Mouse (Mus musculus) neural tube, embryonic 10.5 days (tissue): ENCODE measurements around the gene Prss23.
A peak's percentile ranks its signal among the peaks of the same experiment; 100 is the strongest.

ENCODE experiments used
- DNase-seq: peaks from one replicate; pipeline ENCODE4 v3.0.0-alpha.2; 2017; ENCODE audit warnings: low spot score; ENCODE audit errors: extremely low spot score

The Prss23 gene

GRCm38 (mm10) chr7:89526731-89527429 is at the start of gene Prss23:
TSS of gene Prss23 (minus strand) at chr7:89527187.
- no peak for DNase-seq

DNA sequence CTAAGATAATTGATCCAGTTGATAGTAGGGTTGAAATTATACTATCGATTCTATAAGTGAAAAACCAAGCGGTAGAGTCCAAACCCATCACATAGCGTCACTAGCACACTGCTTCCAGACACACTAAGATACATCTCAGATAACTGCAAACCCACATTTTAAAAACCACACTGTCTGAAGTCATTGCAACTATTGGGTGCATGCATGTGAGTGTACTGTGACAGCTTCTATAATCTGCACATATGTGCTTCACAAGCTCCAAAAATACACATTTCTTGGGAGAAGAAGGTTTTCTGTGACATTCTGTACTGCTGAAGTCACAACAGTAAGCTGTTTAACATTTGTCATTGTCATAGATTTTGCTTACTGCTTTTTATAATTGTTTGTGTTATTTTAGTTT is 49.1 kb upstream of the Prss23 start:
- no peak for DNase-seq

DNA sequence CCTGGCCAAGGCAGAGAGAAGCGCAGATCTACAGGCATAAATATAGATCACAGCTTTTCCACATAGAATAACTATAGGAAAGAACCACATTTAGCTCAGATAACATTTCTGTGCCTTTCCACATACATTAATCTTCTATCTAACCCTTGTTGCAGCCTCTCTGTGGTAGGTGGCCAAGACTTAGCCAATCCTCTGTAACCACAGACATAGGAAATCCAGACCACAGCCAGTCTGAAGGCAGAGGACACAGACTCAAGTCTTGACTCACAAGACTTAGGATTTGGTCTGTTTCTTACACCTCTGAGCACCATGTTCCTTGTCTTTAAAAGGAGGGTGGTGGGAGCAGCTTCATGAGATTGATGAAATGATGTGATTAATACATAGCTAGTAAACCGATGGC is 37.6 kb upstream of the Prss23 start:
- no peak for DNase-seq

GRCm38 (mm10) chr7:89563501-89563900 is 36.5 kb upstream of the Prss23 start:
- DNase-seq, result no peak

GRCm38 (mm10) chr7:89562140-89562539 is 35.2 kb upstream of the Prss23 start:
- DNase-seq, result no peak

- DNase-seq, result no peak
Measured at GRCm38 (mm10) chr7:89560939-89561338, 34.0 kb upstream of the Prss23 start.

- DNase-seq, result no peak
Measured at GRCm38 (mm10) chr7:89559633-89560032, 32.6 kb upstream of the Prss23 start.

DNA sequence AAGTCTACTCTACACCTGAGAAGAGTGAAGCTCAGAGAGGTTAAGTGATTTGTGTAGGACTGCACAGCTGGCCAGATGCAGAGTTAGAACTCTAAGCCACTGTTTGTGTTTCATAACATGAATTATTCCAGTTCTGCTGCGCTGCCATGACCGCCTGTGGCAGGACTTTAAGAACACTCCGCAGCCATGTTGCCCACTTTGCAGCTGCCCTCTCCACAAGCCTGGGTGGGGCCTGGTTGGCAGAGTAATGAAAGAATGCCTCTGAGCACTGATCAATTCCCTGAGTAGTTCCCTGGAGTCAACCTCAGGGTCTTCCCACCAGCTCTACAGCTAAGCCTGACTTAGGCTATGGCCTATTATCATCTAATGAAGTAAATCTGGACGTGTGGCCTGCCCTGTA is 32.1 kb upstream of the Prss23 start:
- no peak for DNase-seq

DNA sequence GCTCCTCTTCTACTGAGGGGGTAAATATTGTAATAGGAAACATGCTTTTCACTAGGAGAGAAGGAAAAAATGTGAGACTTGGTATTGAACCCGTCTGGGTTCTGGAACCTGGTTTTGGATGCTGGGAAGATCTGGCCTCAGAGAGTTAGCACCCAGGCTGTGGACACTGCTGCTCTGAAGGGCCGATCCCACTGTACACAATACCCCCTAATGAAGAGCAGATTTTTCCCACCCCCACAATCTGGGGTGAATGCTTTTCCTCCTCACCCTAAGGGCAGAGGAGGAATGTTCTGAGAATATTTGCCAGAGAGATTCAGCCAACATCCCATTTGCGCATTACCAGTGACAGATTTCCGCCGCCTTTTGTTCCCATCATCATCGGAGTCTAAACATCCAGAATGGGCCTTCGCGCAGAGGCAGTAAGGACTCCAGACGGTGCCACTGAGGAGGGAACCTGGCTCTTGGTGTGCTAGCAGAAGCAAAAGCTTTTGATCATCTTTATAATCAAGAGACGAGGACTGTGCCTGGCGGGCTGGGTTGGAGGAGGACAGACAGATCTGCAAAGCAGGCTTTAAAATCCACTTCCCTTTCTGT is 31.6 kb upstream of the Prss23 start:
- DNase-seq, result no peak

DNA sequence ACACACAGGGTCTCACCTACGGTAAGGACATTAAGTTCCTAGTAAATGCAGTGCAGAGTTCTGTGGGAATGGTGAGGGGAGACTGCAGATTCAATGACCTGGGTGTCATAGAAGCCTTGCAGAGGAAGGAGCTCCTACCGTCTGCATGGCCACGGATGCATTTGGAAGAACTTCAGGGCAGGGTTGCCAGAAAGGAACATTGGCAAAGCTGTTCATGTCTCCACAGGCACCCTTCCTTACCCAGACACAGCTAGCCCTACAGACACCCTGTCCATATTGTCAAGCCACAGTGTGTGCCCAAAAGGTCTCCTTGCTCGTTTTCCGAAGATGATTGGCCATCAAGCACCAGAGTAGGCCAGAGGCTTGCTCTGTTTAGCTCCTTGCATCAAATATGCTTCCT is 30.1 kb upstream of the Prss23 start:
- DNase-seq, result no peak

DNA sequence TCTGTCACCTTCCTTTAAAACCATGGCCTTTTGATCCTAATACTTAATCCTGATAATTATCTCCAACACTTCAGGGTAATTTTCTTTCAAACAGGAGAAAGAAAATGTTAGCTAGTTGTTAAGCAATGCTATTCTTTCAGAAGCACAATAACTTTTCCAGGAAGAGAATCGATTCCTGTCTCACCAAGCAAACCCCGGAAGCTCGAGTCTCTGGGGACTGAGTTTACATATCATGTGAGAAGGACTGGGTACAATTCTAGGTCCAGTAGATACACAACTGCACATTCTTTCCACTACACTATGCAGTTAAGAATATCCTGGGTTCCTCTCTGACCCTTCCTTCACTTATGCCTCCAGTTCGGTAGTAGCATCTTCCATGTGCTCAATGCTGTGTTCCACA is 29.7 kb upstream of the Prss23 start:
- DNase-seq, result no peak

DNA sequence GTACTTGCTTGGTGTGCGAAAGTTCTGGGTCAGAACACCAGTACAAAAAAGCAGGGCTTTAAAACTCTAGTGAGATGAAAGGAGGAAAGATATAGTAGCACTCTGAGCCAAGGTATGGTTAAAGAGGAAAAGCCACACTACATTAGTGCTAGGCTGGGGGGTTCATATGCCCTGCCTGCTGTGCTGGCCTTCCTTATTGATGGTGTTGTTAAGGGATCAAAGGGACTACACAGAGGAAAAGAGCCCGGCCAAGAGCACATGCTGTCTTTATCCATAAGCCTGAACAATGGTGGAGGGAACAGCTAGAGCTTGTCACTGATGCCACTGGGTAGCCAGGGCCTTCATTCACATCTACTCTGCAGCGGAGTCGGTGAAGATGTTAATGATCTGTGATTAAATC is 28.2 kb upstream of the Prss23 start:
- no peak for DNase-seq

GRCm38 (mm10) chr7:89554068-89554467 is 27.1 kb upstream of the Prss23 start:
- DNase-seq, result no peak

DNA sequence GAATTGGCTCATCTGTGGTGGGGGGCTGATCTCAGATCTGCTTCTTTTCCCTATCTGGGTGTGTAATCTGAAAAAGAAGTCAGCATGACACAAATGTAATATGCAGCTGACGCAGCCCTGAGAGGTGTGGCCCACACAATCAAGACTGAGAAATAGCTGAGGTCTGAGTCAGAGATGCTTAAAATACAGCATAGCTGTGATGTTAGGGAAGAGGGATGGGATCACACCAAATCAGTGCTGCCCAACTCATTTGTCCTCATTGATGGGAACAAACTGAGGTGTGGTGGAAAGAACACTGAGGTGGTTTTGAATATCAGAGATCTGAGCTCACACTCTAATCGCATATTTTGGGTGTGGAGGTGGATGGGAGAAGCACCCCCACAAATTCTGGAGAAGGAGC is 14.0 kb upstream of the Prss23 start:
- no peak for DNase-seq

DNA sequence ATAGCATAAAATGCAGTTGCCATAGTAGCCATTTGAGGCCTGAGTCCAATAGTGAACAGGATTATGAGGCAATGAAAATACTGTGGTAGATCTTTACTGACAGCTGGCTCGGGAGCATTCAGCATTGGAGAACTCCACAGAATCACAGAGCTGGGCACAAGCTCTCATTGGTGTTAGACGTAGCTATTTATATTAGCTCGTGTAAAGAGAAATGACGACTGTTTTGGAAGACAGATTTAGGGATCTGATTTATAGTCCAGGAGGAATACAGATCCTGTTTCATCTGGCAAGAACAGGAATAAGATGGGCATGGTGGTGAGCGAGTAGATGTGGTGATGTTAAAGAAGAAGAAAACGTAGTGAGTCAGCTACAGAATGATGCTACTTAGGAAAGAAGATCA is 12.4 kb upstream of the Prss23 start:
- DNase-seq, result no peak

DNA sequence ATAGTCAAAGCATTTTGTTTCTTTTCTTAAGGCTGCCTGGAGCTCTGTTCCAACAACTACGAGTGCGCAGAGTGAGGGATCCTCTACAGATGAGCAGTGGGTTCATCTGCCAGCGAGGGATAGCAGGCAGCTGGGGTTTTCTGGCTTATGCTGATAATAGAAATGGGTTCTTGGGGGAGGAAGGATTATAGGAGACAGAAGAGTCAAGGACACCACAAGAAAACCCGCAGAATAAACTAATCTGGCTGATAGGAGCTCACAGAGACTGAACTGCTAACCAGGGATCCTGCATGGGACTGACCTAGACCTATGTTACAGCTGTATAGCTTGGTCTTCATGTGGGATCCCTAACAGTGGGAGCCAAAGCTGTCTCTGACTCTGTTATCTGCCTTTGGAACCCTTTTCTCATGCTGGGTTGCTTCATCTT is 456 bp upstream of the Prss23 start:
- no peak for DNase-seq

- DNase-seq, result no peak
Measured at GRCm38 (mm10) chr7:89523816-89524215, 3.2 kb downstream of the Prss23 start.

GRCm38 (mm10) chr7:89522170-89522569 is 4.8 kb downstream of the Prss23 start:
- DNase-seq, result no peak

DNA sequence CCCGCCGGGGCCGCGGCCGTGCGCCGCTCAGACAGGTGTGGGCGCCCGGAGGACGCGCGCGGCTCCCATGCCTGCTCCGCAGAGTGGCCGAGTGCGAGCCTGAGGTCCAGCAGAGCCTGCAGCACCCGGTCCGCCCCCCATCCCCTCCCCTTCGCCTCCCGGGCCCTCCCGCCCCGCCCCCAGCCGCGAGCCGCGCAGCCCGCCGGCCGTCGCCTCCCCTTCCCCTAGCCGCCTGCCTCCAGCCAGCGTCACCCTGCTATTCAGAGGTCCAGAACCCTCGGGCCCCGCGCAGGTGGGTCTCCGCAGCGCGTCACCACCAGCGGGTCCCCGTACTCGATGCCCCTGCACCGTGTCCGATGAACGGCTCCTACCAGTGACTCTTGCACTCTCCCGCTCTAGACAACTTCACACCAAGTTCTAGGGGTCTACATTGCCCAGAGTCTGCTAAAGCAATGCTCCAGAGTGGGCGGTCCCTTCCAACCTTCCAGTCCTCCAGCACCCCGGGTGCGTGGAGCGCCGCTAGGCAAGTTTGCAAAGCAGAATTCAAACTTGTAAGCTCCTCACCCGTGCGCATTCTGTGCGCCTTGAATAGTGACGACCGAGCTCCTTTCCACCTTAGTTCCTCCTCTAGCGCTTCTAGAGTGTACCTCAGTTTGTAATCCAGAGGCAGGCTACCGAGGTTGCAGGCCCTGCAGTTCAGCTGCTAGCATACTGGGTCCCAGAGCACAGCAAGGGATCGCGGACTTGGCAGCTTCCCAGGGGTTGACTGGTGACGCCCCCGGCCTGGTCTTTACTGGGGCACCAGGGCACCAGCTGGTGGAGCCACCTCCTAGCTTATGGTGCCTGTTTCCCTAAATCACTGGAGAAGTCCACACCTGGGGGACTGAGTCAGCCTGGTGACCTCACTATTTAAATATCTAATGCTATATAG is 9.3 kb downstream of the Prss23 start:
- peak; percentile 75 for DNase-seq

DNA sequence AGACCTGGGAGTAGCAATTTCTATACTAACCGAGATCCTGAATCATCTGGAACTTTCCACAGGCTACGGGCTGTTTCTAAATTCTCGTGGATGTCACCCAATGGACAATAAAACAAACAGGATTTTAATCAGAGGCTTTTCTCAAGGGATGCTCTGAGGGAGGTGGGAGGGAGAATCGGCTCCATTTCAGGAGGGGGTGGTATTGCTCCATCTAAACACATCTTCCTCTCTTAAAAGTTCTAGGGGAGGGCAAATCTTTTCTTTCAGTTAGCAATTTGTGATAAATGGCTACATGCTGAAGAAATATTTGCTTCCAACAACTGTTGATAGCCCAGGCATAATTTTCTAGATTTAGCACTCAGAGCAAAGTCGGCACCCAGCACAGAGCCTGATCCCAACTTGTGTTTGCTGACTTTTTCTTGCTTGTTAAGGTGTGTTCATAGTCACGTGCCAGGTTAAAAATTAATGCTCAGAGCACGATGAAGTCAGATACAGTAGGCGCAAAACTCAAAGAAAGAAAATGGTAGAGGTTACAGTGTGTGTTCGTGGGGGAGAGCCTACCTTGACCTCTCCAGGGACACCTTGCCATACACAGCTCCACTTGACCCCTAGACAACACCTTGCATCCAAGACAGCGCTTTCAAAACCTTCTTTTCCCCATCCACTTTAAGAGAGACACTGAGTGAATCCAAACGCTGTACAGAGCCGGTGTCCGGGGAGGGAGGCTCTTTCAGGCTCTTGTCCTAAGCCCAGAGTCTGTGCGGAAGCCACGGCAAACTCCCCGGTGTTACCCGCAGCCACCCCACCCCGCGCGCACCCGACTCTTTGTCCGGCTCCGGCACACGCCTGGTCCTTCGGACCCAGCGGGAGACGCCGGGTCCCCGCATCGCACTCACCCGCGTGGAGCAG is 10.2 kb downstream of the Prss23 start:
- DNase-seq, result no peak

DNA sequence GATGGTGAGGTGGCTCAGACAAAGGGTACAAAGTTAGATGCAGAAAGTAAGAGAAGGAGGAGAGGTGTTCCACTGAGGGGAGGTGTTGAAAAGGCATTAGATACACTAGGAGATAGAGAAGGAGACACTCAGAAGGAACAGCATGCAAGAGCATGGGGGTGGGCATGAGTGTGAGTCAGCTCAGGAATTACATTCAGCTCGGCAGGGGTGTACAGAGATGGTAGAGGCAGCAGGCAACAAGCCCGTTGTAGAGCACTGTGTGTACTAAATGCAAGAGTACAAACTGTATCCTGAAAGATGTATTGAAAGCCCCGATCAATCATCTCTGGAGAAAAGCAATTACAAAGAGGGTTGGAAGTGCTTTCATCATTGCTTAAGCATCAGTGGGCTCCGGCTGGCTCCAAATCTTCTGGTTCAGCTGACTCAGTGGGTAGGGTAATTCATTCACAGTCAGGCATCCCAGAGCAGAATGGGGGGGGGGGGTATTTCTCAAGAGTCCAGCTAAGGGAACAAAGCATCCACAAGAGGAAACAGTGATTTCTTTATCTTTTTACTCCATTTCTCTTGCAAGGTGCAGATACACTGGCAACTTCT is 15.0 kb downstream of the Prss23 start:
- DNase-seq, result no peak
